Mouse (Mus musculus) kidney, adult 8-10 months (tissue): Measurements from ENCODE around the gene Ttyh2.
A peak's percentile ranks its signal among the peaks of the same experiment; 100 is the strongest.
"Not testable (repeated sequence)": the region's sequence is repeated elsewhere in the genome, so short reads cannot be mapped to it uniquely, and the experiment has no call there.

Source experiments
- DNase-seq, 2 experiments: peaks; one replicate each; pipeline ENCODE4 v3.0.0; 2022

Gene Ttyh2

DNA sequence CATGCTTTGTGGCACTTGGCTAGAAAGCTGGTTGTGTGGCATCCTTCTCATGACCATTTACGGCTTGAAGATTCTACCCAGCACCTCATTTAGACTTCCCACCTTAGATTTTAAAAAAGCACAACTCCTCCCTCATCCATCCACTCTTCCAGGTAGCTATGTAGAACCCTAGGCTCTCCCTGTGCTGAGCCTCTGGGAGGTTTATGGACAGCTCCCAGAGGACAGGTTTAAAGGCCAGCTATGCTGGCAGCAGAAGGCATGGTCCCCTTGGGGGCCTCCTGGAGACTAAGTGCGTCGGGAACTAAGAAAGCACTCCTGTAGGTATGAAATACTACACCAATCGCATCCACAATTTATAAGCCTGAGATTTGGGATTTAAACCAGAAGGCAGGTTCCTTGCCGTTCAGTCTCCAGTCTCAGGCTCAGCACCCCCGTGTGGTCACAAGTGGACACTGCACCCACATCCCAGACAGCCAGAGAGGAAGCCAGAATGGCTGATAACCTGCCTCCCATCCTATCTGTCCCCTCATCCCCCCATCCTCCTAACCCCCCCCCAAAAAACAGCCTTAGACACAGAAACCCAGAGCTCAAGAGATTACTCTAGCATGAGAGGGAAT lies 12.4 kb upstream of the Ttyh2 start:
- peak in 1 of 2 experiments; percentile 57 for DNase-seq

DNA sequence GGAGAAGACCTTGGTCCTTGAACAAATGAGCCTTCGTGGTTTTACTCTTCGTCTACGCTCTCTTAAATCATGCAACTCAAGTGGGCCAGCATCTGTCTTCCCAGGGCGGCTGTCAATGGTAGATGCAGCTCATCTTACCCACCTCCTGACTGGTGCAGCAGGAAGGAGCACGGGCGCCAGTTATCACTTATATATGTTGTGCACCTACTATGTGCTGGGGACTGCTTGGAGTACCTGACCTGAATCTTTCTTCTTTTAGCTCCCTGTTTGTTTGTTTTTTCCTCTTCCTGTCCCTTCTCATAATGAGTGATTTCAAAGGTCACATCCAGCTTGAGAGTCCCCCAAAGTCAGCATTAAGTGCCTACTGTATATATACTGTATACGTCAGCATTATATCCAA lies 11.1 kb upstream of the Ttyh2 start:
- DNase-seq: no peak

DNA sequence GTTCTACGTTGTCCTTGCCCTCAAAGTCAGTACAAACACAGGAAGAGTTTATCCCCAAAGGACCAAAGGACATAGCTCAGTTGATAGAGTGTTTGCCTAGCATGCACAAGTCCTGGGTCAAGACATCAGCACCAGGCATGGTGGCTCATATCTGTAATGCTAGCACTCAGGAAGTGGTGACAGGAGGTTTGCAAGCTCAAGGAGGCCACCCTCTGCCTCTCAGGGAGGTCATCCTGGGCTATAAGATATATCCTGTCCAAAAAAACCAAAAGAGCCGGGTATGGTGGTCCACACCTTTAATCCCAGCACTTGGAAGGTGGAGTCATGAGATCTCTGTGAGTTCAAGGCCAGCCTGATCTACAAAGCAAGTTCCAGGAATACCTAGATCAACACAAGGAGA lies 9.8 kb upstream of the Ttyh2 start:
- no peak for DNase-seq

DNA sequence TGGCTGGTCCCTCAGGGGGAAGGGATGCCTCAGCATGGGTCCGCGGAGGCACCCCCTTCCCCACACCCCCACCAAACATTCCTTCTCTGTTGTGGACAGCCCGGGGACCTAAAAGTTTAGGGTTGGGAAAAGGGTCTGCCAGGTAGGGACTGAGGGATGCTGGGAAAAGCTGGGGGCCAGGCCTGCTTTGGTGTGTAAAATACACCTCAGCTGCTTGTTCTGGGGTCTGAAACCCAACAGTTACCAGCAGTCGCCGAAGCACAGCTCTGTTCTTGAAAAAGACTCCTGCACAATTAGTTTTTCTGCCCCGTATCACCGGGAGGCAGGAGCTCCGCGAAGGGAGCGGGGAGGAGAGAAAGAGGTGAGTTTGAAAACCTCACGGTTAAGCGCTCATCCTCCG lies 8.4 kb upstream of the Ttyh2 start:
- DNase-seq: no peak

DNA sequence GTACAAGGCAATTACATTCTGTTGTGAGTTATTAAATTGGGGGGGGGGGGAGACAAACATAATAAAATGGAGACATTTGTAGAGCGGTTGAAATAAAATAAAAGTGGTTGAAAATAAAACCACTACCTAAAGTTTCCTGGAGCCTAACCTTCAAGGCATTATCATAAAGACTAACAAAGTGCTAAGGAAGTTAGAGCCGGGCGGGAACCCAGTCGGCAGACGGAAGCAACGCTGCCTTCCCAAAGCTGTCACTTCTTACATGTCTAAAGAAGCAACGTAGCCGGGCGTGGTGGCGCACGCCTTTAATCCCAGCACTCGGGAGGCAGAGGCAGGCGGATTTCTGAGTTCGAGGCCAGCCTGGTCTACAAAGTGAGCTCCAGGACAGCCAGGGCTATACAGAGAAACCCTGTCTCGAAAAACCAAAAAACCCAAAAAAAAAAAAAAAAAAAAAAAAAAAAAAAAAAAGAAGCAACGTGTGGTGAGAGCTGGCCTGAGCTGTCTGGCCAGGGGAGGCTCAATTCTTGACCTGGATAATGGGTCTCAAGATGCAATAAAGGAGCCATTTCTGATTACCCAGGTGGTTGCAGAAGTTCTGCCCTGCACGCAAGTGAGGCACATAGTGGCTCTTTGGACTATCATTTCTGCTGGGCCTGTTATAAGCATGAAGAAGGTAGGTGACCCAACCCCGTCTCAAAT lies 7.8 kb upstream of the Ttyh2 start:
- no peak for DNase-seq

DNA sequence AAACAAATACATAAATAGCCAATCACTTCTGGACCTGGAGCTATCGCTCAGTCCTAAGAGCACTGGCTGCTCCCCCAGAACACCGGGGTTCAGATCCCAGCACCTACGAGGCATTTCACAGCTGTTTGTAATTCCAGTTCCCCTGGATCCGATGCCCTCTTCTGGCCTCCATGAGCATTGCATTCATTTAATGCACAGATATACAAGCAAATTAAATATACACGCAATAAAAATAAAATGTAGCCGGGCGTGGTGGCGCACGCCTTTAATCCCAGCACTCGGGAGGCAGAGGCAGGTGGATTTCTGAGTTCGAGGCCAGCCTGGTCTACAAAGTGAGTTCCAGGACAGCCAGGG lies 7.3 kb upstream of the Ttyh2 start:
- DNase-seq: peak in 1 of 2 experiments; percentile 49

DNA sequence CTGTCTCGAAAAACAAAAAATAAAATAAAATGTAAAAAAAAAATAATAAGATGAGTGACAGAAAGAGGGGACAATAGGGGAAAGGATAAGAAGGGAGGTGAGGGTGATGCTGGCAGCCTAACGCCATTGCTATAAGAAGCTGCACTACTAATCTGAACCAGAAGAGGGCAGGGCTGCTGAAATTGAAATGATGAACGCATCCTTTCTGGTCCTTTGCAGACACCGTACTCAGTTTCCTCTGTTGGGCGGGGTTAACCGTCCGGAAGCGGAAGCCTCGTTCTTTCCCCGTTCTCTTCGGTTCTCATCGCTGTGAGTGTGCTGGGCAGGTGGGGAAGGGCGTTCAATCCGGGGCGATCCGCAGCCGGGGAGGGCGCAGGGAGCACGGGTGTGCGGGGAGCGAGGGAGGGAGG lies 6.9 kb upstream of the Ttyh2 start, which contains the start of gene Rpl38:
Rpl38 (plus strand) TSS at position 224 of the 410 bp plus-strand sequence.
- peak; percentile 94 to 96 for DNase-seq

DNA sequence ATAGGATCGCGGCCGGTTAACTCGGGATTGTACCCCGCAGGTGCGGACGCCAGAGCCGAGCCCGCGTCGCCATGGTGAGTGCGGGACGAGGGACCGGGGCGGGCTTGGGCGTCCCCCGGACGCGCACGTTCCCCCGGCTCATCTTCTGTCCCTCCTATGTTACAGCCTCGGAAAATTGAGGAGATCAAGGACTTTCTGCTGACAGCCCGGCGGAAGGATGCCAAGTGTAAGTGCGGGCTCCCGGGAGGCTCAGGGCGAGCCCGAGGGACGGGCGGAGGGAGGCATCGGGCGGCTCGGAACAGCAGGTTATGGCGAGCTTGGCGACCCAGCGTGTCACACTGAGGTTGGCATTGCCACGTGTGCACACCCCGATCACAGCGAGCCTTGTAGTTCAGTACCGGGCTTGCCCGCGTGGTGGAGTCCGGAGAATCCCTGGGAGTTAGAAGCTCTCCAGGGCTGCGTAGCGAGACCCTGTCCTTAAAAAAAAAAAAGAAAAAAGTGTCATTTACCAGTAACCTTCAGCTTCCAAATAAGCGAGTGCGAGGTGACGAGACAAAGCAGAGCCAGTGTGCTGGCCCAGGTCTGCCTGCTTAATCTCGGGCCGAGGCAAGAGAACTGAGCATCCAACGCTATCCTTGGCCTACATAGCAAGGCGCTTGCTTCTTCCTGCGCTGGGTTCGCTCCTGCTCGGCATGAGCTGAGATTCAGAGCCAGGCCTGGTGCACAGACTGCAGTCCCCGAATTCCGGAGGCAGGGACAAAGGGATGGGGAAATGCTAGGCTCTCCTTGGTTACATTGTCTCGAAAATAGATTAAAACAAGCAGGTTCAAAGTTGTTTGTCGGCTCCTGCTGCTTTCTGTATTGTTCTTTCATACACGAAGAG lies 6.2 kb upstream of the Ttyh2 start:
- peak in 1 of 2 experiments; percentile 78 for DNase-seq

DNA sequence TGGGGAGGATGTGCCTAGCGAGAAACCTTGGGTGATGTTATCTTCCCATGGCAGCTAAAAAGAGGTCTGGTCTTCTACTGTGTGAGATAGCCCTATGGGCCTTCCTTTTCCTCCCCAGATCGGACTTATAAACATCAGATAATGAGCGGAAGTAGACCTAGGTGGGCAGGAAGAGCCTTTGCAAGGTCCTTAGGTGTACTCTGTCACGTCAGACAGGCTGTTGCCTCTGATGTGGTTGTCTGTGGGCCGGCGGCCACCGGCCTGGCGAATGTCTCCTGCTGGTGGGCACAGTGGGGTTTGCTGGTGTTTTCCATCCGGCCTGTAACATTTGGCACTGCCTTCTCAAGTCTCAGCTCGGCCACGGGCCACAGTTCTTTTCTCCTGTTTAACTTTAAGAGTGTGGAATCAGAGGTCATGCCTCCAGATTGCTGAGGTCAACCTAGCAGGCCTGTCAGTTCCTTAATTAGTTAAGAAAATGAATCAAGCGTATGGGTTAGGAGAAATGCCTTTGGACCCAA lies 5.5 kb upstream of the Ttyh2 start:
- DNase-seq: no peak

DNA sequence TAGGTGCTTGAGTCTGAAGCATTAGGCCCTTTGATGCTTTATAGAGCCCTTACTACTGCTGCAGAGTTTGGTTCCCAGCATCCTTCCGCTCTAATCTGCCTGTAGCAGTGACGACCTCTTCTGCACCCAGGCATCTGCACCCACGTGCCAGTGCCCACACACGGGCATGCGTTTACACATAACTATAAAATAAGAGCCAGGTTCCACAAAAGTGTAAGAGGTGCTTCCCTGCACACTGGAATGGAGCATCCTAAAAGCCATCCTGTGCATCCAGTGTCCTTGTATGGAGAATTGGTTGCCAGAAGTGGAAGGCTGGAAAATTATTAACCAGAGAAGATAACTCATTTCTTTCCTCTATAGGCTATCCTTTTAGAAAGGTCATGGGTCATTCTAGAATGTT lies 4.1 kb upstream of the Ttyh2 start:
- no peak for DNase-seq

DNA sequence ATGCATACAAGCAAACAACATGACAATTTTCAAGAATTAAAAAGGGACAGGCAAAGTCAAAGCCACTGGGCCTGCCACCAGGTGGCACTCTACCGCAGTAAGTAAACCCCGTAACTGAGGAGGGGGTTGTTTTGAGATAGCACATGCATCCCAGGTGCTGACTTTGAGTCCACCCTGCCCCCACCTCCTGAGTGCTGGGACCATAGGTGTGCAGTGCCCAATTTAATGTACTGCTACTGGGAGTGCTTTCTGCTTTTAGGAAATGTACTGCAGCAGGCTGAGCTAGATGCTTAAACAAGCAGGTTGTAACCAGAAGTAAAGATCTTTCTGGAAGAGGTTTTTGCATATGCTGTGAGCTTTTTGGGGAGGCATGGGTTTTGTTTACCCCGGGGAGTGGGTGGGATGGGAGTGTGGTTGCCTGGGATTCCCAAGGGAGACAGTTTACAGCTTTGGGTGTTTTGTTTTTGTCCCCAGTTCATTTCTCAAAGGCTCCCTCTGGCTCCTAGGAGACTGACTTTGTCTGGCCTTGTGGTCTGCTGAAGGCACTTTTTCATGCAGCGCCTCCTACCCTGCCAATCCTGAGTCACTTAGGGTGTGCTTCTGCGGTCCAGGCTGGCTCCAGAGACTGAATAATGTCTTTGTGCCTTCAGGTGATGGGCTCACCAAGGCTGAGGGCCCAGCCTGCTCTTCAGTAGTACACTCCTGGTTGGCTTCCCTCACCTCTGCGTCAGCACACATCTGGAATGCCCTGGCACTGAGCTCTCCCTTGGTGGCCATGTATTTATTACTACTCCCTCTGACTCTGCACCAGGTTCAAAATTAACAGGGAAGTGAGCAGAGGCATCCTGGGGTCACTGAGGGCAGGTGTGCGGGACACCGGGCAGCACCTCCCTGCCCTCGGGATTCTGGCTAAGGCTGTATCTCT lies 2.2 kb upstream of the Ttyh2 start:
- peak in 1 of 2 experiments; percentile 71 for DNase-seq

DNA sequence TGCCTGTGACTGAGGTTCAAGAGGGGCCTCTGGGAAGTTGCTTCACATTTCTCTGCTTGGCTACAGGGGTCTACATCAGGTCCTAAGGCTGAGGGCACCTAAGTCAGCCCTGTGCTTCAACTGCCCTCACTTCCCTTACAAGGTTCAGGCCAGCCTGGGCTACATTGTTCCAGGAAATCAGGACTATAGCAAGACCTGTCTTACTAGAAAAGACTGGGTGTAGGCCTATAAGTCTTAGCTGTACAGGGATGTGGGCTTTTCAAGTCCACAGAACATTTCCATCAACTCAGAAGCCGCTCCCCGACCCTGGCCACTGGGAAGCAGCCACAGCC lies 1.5 kb upstream of the Ttyh2 start:
- DNase-seq: no peak

DNA sequence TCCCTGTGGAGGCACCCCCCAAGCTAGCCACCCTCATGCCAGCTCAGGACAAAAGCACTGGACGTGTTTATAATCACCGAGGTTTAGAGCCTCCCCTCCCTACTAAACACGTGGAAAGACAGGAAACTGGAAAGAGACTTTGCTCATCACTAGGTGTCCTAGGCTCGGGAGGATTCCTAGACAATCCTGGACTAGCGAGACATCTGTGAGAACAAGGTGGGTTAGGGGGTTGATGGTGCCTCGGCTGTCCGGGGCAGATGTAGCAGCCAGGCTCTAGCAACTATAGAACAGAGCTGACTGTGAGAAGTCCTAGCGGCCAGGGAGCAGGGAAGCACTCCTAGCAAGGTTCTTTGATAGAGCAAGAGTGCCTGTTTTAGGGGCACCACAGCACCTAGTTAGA lies 1.1 kb upstream of the Ttyh2 start:
- DNase-seq: no peak

DNA sequence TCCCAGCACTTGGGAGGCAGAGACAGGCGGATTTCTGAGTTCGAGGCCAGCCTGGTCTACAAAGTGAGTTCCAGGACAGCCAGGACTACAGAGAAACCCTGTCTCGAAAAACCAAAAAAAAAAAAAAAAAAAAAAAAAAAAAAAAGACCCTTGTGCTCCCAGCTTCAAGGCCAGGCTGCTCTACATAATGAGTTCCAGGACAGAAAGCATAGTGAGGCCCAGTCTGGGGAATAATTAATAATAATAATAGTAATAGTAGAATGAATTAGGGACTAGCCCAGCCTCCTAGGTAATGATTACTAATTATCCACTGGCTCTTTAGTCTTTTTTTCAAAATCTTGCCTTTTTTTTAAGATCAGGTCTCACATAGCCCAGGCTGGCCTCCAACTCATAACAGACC lies 435 bp upstream of the Ttyh2 start:
- DNase-seq: not testable (repeated sequence)

DNA sequence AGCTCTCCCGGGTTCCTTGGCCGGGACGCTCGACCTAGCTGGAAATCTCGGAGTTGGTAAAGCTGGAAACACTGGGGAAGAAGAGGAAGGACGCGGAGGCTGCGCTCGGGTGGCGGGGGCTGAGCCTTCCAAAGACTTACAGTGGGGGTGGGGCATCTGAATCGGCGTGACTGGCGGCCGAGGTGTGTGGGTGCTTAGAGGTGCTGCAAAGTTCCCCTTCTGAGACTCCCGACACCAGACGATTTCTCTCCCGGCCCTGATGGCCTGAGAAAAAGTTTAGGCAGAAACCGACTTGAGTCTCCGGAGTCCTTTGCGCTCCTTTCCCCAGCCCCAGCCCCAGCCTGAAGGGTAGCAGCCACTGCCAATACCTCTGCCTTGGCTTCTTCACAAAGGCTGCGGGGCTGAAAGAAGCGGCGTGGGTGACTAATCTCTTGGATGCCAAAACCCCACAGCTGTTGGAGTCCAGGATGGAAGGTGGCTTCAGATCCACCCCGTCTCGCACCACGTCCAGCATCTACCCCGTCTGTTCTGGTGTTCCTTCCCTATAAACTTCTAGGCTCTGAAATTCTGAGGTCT lies 683 bp downstream of the Ttyh2 start:
- DNase-seq: peak in 1 of 2 experiments; percentile 47

DNA sequence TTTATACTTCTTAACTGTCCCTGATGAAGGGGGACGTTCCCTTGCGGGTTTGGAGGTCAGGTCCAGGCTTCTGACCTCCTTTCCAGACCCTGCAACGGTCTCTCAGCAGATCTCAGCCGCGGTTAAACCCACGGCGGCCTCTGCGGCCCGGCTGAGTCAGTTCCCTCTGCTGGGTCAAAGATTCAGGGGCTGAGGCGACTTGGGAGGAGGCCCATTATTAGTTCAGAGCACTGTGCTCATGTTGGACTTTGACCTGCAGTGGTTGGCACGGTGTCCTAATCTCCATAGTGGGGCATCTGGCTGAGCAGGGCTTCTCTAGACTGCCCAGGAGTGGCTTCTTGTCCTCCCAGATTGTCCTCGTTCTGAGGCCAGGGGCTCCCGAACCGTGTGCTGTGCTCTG lies 1.2 kb downstream of the Ttyh2 start:
- DNase-seq: peak; percentile 86 to 93

DNA sequence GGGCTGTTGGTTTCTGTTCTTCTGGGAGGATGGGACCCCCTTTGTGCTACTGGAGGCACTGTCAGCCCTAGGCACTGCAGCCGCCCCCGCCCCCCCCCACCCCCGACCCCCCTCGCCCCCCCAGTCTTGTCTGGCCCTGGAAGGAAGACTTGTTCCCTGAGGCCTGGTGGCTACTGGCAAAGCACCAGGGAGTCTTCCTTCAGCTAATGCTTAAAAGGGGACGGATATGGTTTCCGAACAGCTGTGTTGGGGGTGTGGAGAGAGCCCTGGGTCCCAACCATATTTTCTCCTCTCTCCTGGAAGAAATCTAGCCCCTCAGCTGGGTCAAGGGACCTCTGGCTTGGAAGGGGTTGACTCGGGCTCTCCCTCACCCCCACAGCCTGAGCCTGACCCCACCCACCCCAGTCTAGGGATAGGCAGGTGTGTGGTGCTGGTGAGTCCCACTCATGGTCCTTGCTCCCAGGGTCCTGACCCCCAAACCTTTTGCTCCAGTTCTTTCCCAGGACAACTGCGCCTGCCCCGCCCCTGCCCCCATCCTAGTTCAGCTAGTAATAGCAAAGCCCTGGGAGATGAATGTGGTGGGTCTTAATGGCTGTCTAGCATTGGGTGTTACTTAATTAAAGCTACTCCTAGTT lies 1.8 kb downstream of the Ttyh2 start:
- DNase-seq: no peak

DNA sequence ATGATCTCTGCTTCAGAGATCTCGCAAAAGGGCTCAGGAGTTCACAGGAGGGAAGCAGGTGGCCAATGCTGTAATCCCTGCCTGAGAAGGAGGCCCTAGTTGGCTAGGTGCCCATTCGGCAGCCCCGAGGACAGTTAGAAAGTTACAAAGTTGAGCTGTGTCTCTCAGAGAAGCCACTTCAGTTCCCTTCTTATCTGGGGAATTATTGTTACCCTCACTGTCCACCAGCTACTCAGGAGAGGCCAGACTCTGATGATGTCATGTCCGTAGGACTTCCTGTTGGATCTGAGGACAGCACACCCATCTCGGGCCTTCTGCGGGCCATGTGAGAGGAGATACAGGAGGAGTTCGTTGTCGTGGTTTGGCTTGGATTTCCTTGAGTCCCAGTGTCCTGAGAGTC lies 4.4 kb downstream of the Ttyh2 start:
- DNase-seq: peak in 1 of 2 experiments; percentile 43

DNA sequence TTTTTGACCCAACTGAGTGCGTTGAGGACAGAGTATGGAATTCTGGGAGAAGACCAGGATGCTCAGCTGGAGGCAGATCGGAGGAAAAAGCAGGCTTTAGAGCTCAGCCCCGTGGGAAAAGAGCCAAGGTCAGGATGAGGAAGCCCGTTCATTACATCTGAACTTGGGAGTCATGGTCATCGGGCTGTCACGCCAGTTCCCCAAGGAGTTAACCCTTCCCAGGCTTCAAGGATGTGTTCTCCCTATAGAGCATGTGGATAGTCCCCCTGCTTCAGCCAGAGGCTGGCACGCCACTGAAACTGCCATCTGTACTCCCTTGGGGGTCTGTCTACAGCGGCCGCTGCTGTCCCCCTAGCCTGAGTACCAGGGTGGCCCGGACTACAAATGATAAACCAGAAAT lies 5.1 kb downstream of the Ttyh2 start:
- peak in 1 of 2 experiments; percentile 54 for DNase-seq

DNA sequence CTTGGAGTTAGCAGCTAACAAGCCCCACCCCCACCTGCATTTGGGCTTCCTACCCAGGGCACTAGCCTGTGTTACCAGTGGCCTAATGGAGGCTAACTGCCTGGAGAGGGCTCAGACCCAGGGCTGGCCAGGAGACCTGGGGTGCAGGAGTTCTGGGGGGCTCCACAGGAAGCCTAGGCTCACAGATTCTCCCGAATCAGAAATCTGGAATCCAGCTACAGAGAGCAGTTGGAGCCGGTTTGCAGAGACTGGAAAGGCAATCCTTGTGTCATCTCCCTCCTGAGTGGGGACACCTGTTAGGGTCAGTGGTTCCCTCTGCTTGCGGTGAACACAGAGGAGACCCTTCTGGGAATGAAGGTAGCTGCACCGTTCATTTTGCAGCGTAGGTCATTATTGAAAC lies 5.8 kb downstream of the Ttyh2 start:
- DNase-seq: no peak

DNA sequence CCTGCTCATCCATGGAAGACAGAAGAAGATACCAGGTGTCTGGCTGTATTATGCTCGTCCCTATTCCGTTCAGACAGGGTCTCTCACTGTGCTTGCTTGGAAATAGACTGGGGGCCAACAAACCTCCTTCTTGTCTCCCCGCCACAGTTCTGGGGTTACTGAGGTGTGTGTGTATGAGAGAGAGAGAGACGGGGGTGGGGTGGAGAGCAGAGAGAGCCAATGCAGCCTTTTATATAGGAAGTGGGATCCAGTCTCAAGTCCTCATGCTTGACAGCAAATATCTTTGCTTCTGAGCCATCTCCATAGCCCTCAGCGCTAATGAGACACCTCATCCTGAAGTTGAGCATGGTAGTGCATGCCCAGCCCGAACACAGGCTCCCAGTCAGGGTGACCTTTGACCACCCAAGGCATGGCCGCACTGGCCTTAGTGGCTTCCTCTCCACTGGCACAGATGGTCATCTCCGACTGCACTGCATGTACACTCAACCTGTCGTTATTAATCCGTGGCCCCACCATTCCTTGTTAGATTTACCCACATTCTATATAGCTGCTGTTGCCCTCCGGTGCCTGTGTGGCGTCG lies 7.2 kb downstream of the Ttyh2 start:
- peak in 1 of 2 experiments; percentile 56 for DNase-seq
